Mouse (Mus musculus): ENCODE results near the gene Gm49366.

DNA sequence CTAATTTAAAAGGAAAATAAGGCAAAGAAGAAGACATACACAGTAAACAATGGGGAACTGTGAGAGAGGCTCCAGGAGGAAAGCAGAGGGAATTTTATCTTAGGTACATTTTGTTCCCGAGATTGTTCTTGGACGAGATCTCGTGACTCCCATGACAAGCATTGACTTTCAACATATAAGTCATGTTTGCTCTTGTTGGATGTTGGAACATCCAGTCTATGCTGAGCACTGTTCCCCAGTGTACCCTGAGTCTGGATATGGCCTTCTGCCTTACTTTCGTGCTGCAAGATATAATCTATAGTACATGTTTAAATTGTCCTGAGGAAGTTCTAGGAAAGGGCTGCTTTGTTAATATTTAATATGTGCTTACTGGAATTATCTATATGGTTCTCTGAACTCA, 45.8 kb downstream of the Gm49366 start:
- no peak for TF ChIP-seq CTCF (IDR thresholded peaks at IDR 0.05; ENCODE audit: insufficient read depth, low read length)
- TF ChIP-seq POLR2A (IDR thresholded peaks at IDR 0.05; ENCODE audit: borderline replicate concordance, extremely low read depth, low read depth, low read length) = no peak

Data from lung, adult 2 months (tissue).